In the genomic region with DNA sequence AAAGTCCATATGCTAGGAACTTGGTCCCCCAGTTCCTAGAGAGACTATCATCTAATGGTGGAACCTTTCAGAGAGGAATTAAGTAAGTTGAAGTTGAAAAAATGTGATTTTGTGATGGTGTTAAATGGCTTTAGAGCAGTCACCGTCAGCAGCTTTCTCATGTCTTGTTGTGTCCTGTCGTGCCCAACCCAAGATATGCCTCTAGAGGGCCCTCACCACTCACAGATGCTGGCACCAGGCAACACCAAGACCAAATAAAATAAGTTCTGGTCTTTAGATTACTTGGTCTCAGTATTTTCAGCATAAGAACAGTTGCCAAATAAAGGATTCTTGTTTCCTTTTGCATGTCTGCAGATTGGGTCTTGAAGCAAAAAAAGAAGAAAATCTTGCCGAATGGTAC, we compare ENCODE assay signal across 14 mouse cellular contexts. TPM values are rescaled to one million over a fixed set of nuclear protein-coding genes. Genes with fewer than 3 reads are reported as not detected.
DNase-seq lines count a peak whose midpoint lies in the region; TF ChIP-seq lines count a peak whose summit lies in the region.
"Had no signal": no experiment of that assay in that cellular context is flagged by ENCODE, and none has a peak within 500 bp of the region (broad histone marks: within the 10 kb centered on the region; RNA-seq: fewer than 3 reads in every experiment).

No protein-coding gene starts in this region.

- H3K4me3 ChIP-seq in left cerebral cortex, adult 2 months: no peak overlapping the region
- H3K4me3 ChIP-seq: embryonic facial prominence, embryonic 13.5 days; hindbrain, embryonic 10.5 days; liver, embryonic 15.5 days had no signal

- peak; percentile 49 for TF ChIP-seq CTCF in left cerebral cortex, adult 2 months (IDR thresholded peaks at IDR 0.05)

- H3K27ac ChIP-seq in left cerebral cortex, adult 2 months: no peak overlapping the region
- H3K27ac ChIP-seq: embryonic facial prominence, embryonic 13.5 days; hindbrain, embryonic 10.5 days; liver, embryonic 15.5 days had no signal

- intact Hi-C loops in left cerebral cortex, adult 2 months (cut with DNase I): no loop called here
- intact Hi-C loops in left cerebral cortex, postnatal 36 days (cut with DNase I): no loop called here

- DNase-seq in embryo, embryonic 10 days (ENCODE audit: low spot score): peak; percentile 21
- no peak for DNase-seq in embryo, embryonic 9.5 days (ENCODE audit: extremely low spot score)
- no peak for DNase-seq in left cerebral cortex, adult 2 months (ENCODE audit: extremely low spot score in 1 of 2, low spot score in 2 of 2)
- no peak for DNase-seq in left cerebral cortex, postnatal 36 days (ENCODE audit: low spot score in 2 of 2)
- DNase-seq in c-Kit-positive CD71-positive TER-119-negative erythroid progenitor cells, embryonic 14.5 days (ENCODE audit: low read depth): peak; percentile 34
- peak; percentile 2 for DNase-seq in mesoderm, embryonic 11.5 days (ENCODE audit: low read depth, low spot score)
- DNase-seq in adrenal gland, postnatal 14 days: no peak
- no peak for DNase-seq in kidney, adult 18-20 months
- DNase-seq: adrenal gland, adult 2 months; gastrocnemius, postnatal 10 days; layer of hippocampus, adult 9-11 months had no signal

RNA-seq across cellular contexts. Expression of gene Slc30a10, which starts 44.8 kb away (rescaled TPM):
- 1 to 10 TPM; 7.5 to 8.3 TPM for total RNA-seq in left cerebral cortex, adult 2 months (2021)
- total RNA-seq in left cerebral cortex, postnatal 36 days (2021): 1 to 10 TPM; 7.9 to 9.4 TPM
- 0.19 and 1.0 TPM in 2 replicates for total RNA-seq in adrenal gland, postnatal 14 days (2021)

RNA-seq across cellular contexts. Expression of gene Eprs, which starts 47.0 kb away (rescaled TPM):
- 10 to 100 TPM; 71.6 to 79.3 TPM for total RNA-seq in left cerebral cortex, adult 2 months (2021)
- 10 to 100 TPM; 64.0 to 74.4 TPM for total RNA-seq in left cerebral cortex, postnatal 36 days (2021)
- total RNA-seq in adrenal gland, postnatal 14 days (2021): 170 and 183 TPM in 2 replicates

Comparison
In these comparisons a context has a peak if more than half of its experiments do, and no peak if none do; other contexts are left out.
1. DNase-seq: peak in embryo, embryonic 10 days (single experiment), c-Kit-positive CD71-positive TER-119-negative erythroid progenitor cells, embryonic 14.5 days (single experiment) and mesoderm, embryonic 11.5 days (single experiment); none in embryo, embryonic 9.5 days (single experiment), left cerebral cortex, adult 2 months (0 of 2), left cerebral cortex, postnatal 36 days (0 of 2), adrenal gland, postnatal 14 days (single experiment) and kidney, adult 18-20 months (single experiment).